In the genomic region with DNA sequence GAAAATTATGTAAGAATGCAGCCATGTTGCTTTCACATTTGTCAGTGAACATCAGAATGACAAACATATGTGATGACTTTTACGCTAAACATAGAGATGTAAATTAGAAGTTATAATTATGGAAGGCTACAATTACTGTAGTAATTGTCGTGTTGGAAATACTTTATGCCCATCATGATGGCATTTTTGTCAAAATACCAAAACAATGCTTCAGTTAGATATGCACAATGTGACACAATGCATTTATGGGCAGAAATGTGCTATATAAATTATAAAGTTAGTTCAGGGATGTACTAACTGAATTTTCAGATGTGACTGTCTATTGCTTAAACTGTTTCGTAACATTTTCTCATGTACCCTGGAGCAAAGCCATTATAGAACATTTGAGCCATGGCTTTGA, we compare ENCODE assay signal across 27 mouse cellular contexts.
"Had no signal": no experiment of that assay in that cellular context is flagged by ENCODE, and none has a peak within 500 bp of the region (broad histone marks: within the 10 kb centered on the region; RNA-seq: fewer than 3 reads in every experiment).

No protein-coding gene starts in this region.

- ATAC-seq: hindbrain, embryonic 16.5 days; inflammation-experienced regulatory T-cells, adult 6 months; intestine, embryonic 15.5 days; intestine, postnatal 0 days had no signal

- H3K27me3 ChIP-seq: heart, embryonic 12.5 days; hindbrain, embryonic 12.5 days; intestine, embryonic 15.5 days; limb, embryonic 12.5 days; liver, embryonic 13.5 days; liver, embryonic 15.5 days had no signal

- H3K27ac ChIP-seq: heart, embryonic 10.5 days; hindbrain, embryonic 10.5 days; hindbrain, embryonic 12.5 days; hindbrain, embryonic 14.5 days; intestine, embryonic 15.5 days; layer of hippocampus, adult 2 months; left cerebral cortex, adult 2 months; limb, embryonic 10.5 days; limb, embryonic 12.5 days; liver, embryonic 13.5 days; liver, embryonic 15.5 days had no signal

- DNase-seq: gastrocnemius, postnatal 14 days; gastrocnemius, postnatal 36 days; heart, adult 18-20 months; heart, postnatal 10 days; heart, postnatal 4 days; kidney, adult 18-20 months; kidney, adult 8-10 months; kidney, postnatal 10 days; kidney, postnatal 25 days; kidney, postnatal 4 days; liver; liver, embryonic 13.5 days had no signal

- H3K9ac ChIP-seq: heart, embryonic 12.5 days; hindbrain, embryonic 12.5 days; hindbrain, embryonic 14.5 days; intestine, embryonic 15.5 days; limb, embryonic 12.5 days; liver, embryonic 13.5 days; liver, embryonic 15.5 days had no signal

- H3K9me3 ChIP-seq: heart, embryonic 10.5 days; heart, embryonic 12.5 days; hindbrain, embryonic 10.5 days; hindbrain, embryonic 12.5 days; intestine, embryonic 15.5 days; limb, embryonic 10.5 days; limb, embryonic 12.5 days; liver, embryonic 15.5 days had no signal

- H3K4me1 ChIP-seq: heart, embryonic 10.5 days; heart, embryonic 12.5 days; hindbrain, embryonic 10.5 days; hindbrain, embryonic 12.5 days; intestine, embryonic 15.5 days; limb, embryonic 10.5 days; limb, embryonic 12.5 days; liver, embryonic 13.5 days; liver, embryonic 15.5 days had no signal

- H3K4me2 ChIP-seq: heart, embryonic 12.5 days; hindbrain, embryonic 12.5 days; hindbrain, embryonic 14.5 days; intestine, embryonic 15.5 days; limb, embryonic 12.5 days; liver, embryonic 11.5 days; liver, embryonic 13.5 days; liver, embryonic 15.5 days had no signal

- H3K36me3 ChIP-seq: heart, embryonic 10.5 days; heart, embryonic 12.5 days; hindbrain, embryonic 10.5 days; hindbrain, embryonic 12.5 days; intestine, embryonic 15.5 days; limb, embryonic 10.5 days; limb, embryonic 12.5 days; liver, embryonic 13.5 days; liver, embryonic 15.5 days had no signal

- H3K4me3 ChIP-seq: heart, embryonic 10.5 days; heart, embryonic 12.5 days; hindbrain, embryonic 10.5 days; hindbrain, embryonic 12.5 days; intestine, embryonic 15.5 days; layer of hippocampus, adult 2 months; left cerebral cortex, adult 2 months; limb, embryonic 10.5 days; limb, embryonic 12.5 days; liver, embryonic 13.5 days; liver, embryonic 15.5 days had no signal
